Mouse (Mus musculus): ENCODE measurements around the gene Galnt9. TPM values are rescaled to one million over a fixed set of nuclear protein-coding genes. Genes with fewer than 3 reads are reported as not detected.

Galnt9 gene
- 3.6 and 6.0 TPM in 2 replicates for polyA plus RNA-seq (2016; fragmentation: Nextera tagmentation; extraction: Ambion mirVana)

DNA sequence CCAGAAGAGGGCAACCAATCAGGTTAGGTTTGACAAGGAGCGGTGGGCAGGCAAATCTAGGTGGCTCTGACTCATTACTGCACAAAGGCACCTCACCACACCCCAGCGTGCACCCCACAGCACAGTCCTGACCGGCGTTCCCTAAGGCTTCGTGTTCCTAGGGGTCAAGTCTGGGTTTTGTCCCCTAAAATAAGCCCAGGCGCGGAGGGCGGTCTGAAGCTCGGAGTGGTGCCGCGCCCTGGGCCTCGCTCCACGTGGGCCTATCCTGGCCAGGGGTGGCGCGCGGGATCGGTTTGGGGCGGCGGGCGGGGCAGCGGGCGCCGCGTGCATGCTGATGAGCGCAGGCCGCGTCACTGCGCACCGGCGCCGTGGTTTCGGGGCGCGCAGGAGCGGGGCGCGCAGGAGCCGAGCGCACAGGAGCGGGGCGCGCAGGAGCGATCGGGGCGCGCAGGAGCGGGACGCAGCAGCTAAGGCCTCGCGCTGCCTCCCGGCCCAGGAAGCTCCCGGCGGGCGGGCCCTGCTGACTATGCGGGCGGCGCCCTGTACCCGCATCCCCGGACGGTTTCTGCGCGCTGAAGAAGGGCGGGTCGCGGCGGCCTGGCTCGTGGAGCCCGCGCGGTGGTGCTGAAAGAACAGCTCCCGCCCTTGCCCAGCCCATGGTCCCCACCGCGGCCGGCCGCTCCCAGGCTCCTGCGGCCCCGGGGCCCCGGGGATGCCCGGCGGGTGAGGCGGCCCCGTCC, at the start of gene Galnt9:
Gene Galnt9, plus strand, starts transcription at position 405 of the 740 bp plus-strand sequence.
- Histone ChIP-seq H3K9ac (peak within 1 kb of the TSS; percentile 49; the same call in 1 of the 2 replicates), H3K9me3 (no peaks in the 10 kb centered on the region), H3K4me3 (replicated peaks) (peak within 1 kb of the TSS; percentile 46), H3K27ac (no peak within 1 kb of the TSS), H3K27me3 (peaks cover 69% of the 10 kb centered on the region), H3K4me1 (peaks cover 12% of the 10 kb centered on the region), H3K36me3 (replicated peaks) (no peaks in the 10 kb centered on the region), H3K4me2 (peak within 1 kb of the TSS; percentile 62)
- ATAC-seq (ENCODE audit: low FRiP score) = peak; percentile 80
- WGBS = under 1% methylated on average over 78 of the region's 82 CpGs

DNA sequence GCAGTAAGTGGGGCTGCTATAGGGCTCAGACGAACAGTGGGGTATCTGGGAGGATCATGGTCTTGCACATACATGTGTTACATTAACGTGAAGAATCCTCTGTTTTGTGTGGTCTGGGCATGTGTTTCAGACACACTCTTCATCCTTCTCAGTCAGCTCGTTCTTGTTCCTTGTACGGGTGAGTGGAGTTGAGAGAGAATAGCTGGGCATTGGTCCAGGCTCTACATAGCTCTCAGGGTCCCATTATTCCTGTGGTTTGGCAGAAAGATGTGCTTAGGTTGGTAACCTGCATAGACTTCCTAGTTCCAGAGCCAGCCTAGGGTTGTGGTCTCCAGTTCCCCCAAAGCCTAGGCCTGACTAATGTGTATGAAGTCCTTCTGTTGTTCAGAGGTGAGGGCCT, 49.8 kb upstream of the Galnt9 start:
- 60% methylated on average over 4 of the region's 4 CpGs for WGBS
- peak; percentile 12; the same call in 1 of the 2 replicates for ATAC-seq (ENCODE audit: low FRiP score)
- H3K27me3 ChIP-seq = peaks cover 24% of the 10 kb centered on the region
- no peak overlapping the region for H3K9ac ChIP-seq
- peaks cover 13% of the 10 kb centered on the region for H3K4me1 ChIP-seq
- H3K27ac ChIP-seq = no peak overlapping the region
- H3K36me3 ChIP-seq (replicated peaks) = no peaks in the 10 kb centered on the region
- no peaks in the 10 kb centered on the region for H3K9me3 ChIP-seq
- no peak overlapping the region for H3K4me2 ChIP-seq
- no peak overlapping the region for H3K4me3 ChIP-seq (replicated peaks)

DNA sequence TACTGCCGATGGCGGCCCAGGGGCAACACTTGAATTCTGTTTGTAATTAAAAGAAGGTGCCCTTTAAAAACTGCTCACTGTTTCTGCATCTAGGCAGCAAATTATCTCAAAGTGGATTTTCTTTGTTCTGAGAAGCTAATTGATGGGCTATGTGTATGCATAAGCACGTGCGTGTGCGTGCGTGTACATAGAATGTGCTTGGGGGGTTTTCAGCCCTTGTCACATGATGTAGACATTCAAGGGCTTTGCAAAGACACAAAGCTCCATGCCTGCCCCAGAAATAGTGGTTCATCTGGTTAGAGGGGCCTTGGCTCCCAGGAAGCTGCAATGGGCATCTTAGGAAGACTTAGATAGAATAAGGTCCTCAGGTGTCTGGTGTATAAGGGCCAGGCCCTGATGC, 49.1 kb upstream of the Galnt9 start:
- no peaks in the 10 kb centered on the region for H3K36me3 ChIP-seq (replicated peaks)
- no peak overlapping the region for H3K9ac ChIP-seq
- WGBS = 85% methylated on average over 6 of the region's 6 CpGs
- H3K9me3 ChIP-seq = no peaks in the 10 kb centered on the region
- H3K4me2 ChIP-seq = no peak overlapping the region
- H3K27ac ChIP-seq = no peak overlapping the region
- no peak for ATAC-seq (ENCODE audit: low FRiP score)
- H3K4me3 ChIP-seq (replicated peaks) = no peak overlapping the region
- peaks cover 13% of the 10 kb centered on the region for H3K4me1 ChIP-seq
- peaks cover 19% of the 10 kb centered on the region; the same call in 1 of the 2 replicates for H3K27me3 ChIP-seq

DNA sequence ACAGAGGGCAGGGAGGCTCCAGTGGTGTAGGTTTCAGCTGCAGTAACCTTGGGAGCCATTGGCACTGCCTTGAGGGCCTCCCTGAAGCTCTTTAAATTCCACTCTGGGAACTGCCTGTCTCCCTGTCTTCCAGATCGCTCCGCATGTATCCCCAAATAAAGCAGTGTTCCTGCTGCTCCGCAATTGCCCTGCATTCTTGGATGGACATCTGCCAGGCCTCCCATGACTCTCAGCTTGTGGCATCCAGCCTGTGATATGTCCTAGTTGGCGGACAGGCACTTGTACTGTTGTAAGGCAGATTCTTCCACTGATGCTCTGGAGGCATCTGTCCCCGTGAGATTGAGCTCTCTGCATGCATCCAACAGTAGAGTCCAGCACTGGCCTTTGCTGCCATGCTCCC, 46.6 kb upstream of the Galnt9 start:
- H3K4me1 ChIP-seq = peaks cover 13% of the 10 kb centered on the region
- no peaks in the 10 kb centered on the region for H3K36me3 ChIP-seq (replicated peaks)
- no peak overlapping the region for H3K9ac ChIP-seq
- H3K9me3 ChIP-seq = no peaks in the 10 kb centered on the region
- H3K4me3 ChIP-seq (replicated peaks) = no peak overlapping the region
- ATAC-seq (ENCODE audit: low FRiP score) = no peak
- no peak overlapping the region for H3K27ac ChIP-seq
- H3K4me2 ChIP-seq = no peak overlapping the region
- WGBS = 87% methylated on average over 5 of the region's 5 CpGs
- H3K27me3 ChIP-seq = peaks cover 16% of the 10 kb centered on the region

DNA sequence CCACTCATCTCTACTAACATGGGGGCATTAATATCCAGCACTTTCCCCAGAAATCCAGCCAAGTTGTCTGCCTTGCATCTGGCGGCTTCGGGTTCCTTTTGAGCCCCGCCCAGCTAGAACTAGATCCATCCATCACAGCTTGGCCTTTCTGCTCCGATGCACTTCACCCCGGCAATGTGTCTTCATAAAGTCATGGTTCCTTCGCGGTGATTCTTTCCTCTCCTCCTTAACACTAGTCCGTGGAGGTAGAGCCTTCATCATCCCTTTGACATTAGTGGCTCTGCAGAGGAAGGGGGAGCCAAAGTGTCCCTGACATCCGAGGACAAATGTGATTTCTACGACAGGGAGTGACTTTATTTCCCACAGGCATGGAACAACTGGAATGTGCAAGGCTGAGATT, 46.1 kb upstream of the Galnt9 start:
- H3K4me3 ChIP-seq (replicated peaks) = no peak overlapping the region
- H3K4me1 ChIP-seq = peaks cover 13% of the 10 kb centered on the region
- peaks cover 15% of the 10 kb centered on the region for H3K27me3 ChIP-seq
- 78% methylated on average over 10 of the region's 10 CpGs for WGBS
- ATAC-seq (ENCODE audit: low FRiP score) = no peak
- H3K4me2 ChIP-seq = no peak overlapping the region
- H3K9ac ChIP-seq = no peak overlapping the region
- no peak overlapping the region for H3K27ac ChIP-seq
- no peaks in the 10 kb centered on the region for H3K9me3 ChIP-seq
- no peaks in the 10 kb centered on the region for H3K36me3 ChIP-seq (replicated peaks)

DNA sequence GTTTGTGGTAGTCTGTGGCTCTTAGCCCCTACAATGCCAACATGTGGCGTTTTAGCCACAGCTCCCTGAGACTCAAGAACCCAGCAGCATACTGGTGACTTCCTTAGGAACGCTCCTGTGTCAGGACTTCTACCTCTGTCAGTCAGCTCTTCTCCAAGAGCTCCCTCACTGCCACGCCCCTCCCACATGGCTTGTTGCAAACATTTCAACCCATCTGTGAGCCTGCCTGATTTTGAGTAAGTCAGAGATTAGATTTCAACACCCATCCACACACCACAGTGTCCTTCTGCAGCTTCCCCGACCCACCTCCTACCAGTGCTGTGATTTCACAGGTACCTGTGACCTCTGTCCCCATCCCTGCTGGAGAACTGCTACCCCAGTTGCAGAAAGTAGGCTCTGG, 43.9 kb upstream of the Galnt9 start:
- no peak overlapping the region for H3K27ac ChIP-seq
- H3K9me3 ChIP-seq = no peaks in the 10 kb centered on the region
- peaks cover 28% of the 10 kb centered on the region for H3K27me3 ChIP-seq
- 63% methylated on average over 4 of the region's 4 CpGs for WGBS
- H3K9ac ChIP-seq = no peak overlapping the region
- no peak overlapping the region for H3K4me2 ChIP-seq
- ATAC-seq (ENCODE audit: low FRiP score) = no peak
- no peak overlapping the region for H3K4me3 ChIP-seq (replicated peaks)
- H3K36me3 ChIP-seq (replicated peaks) = no peaks in the 10 kb centered on the region
- H3K4me1 ChIP-seq = no peaks in the 10 kb centered on the region; the same call in 1 of the 2 replicates

DNA sequence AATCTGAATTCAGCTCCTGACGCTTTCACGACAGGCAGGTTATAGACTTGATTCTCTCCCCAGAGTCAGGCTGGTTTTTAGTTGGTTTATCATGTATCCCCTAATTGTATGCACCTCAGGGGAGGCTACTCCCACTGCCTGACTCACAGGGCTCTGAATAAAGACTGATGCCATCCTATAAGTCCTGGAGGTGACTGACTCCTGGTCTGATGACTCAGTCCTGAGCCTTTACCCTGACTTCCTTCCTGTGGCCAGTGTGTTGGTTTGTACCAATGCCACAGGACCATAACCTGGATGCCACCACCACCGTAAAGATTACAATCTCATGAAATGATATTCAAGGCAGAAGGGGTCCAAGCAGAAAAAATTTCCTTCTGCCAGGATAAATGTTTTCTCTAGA, 40.8 kb upstream of the Galnt9 start:
- Histone ChIP-seq H3K27ac (no peak overlapping the region), H3K4me3 (replicated peaks) (no peak overlapping the region), H3K9me3 (no peaks in the 10 kb centered on the region), H3K36me3 (replicated peaks) (no peaks in the 10 kb centered on the region), H3K27me3 (peaks cover 41% of the 10 kb centered on the region), H3K4me2 (no peak overlapping the region), H3K4me1 (peaks cover 15% of the 10 kb centered on the region), H3K9ac (no peak overlapping the region)
- no peak for ATAC-seq (ENCODE audit: low FRiP score)
- 93% methylated on average over 3 of the region's 3 CpGs for WGBS

DNA sequence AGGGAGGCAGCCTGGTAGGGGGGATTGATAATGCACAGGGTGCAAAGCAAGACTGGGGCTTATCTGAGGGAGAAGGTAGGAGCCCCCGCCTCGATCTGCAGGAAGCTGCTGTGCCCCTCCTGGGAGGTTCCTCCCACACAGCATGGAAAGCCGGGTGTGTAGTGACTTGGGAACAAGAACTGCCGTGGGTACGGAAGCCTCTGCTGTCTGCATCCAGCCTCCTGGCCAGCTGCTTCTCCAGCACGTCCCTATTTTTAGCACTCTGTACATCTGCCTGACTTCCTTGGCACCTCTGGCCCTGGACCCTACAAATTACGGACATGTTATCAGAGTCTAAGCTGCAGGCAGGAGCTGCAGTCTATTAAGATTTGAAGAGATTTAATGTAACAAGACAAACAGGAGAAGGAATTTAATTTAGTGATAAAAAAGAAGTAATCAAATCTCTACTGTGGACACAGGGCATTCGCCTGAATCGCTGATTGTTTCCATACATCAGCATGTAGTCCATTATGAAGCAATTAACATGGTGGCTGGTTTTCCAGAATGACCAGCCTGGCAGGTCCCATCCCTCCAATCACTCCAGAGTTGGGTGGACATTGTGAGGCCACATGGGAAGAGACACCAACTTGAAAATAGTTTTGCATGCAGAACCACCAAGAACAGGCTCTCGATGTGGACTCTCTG, 38.4 kb upstream of the Galnt9 start:
- H3K9me3 ChIP-seq = no peaks in the 10 kb centered on the region
- 0 out of 2 replicates have a peak overlapping the region, but pooled peaks have one; percentile 6 for H3K4me2 ChIP-seq
- no peak overlapping the region for H3K9ac ChIP-seq
- no peaks in the 10 kb centered on the region for H3K36me3 ChIP-seq (replicated peaks)
- 0 out of 2 replicates have a peak, but pooled peaks have one; percentile 20 for ATAC-seq (ENCODE audit: low FRiP score)
- H3K27me3 ChIP-seq = peaks cover 41% of the 10 kb centered on the region
- no peak overlapping the region for H3K4me3 ChIP-seq (replicated peaks)
- 31% methylated on average over 10 of the region's 10 CpGs for WGBS
- peaks cover 19% of the 10 kb centered on the region for H3K4me1 ChIP-seq
- no peak overlapping the region for H3K27ac ChIP-seq

DNA sequence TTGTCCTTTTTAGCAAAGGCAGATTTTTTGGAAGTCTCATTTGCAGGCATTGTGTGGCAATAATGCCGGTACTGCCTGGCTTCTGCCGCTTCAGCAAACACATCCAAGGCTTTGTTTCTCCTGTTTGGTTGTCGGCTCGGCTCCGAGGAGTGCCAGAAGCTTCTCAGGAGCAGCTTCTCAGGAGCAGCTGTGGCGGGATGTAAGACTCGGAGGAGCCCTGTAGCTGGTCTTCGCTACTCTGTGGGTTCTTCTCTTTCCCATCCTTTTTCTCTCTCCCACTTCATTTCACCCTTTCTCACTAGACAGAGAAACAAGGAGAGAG, 37.9 kb upstream of the Galnt9 start:
- Histone ChIP-seq H3K9ac (no peak overlapping the region), H3K4me1 (peaks cover 19% of the 10 kb centered on the region), H3K4me2 (0 out of 2 replicates have a peak overlapping the region, but pooled peaks have one; percentile 6), H3K27ac (no peak overlapping the region), H3K27me3 (peaks cover 40% of the 10 kb centered on the region), H3K9me3 (no peaks in the 10 kb centered on the region), H3K36me3 (replicated peaks) (no peaks in the 10 kb centered on the region), H3K4me3 (replicated peaks) (no peak overlapping the region)
- WGBS = 15% methylated on average over 8 of the region's 8 CpGs
- ATAC-seq (ENCODE audit: low FRiP score) = no peak

DNA sequence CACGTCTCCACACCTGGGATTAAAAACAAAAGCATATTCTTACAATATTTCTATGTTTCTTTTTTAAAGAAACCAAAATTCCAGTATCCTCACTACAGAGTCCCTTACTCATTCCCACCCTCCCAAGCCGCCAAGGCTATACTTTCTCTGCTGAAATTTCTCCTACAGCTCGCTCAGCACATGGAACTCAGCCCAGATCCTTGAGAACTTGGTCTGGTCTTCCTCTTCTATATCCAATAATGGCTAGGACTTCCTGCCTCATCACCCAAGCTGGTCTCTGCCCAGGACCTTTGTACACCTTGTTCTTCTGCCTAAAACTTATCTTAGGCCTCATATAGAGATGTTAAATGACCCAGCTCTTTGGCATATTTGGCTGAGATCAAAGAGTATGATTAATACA, 37.3 kb upstream of the Galnt9 start:
- WGBS = 74% methylated on average over 3 of the region's 3 CpGs
- no peak for ATAC-seq (ENCODE audit: low FRiP score)
- Histone ChIP-seq H3K27ac (no peak overlapping the region), H3K9ac (no peak overlapping the region), H3K4me3 (replicated peaks) (no peak overlapping the region), H3K36me3 (replicated peaks) (no peaks in the 10 kb centered on the region), H3K4me1 (peaks cover 19% of the 10 kb centered on the region), H3K27me3 (peaks cover 34% of the 10 kb centered on the region; the same call in 1 of the 2 replicates), H3K4me2 (no peak overlapping the region), H3K9me3 (no peaks in the 10 kb centered on the region)

DNA sequence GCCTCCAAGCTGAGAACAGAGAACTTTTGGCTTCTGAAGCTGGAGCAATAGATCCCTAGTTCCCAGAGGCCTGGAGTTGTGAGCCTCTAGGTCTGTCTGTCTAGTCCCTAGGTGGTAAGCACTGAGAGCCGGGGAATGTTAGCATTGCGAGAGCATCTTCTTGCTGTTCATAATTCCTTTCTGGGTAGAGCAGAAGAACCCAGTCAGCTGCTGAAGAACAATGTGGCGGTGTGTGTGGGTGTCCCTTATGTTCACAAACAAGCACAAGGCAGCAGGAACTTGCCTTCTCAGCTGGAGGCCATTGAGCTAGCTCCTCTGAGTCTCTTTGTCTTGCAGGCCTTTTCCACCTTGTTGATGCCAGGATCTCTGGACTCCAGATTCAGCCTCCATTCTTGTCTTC, 36.2 kb upstream of the Galnt9 start:
- H3K36me3 ChIP-seq (replicated peaks) = no peaks in the 10 kb centered on the region
- no peak overlapping the region for H3K27ac ChIP-seq
- no peak for ATAC-seq (ENCODE audit: low FRiP score)
- H3K9me3 ChIP-seq = no peaks in the 10 kb centered on the region
- H3K4me3 ChIP-seq (replicated peaks) = no peak overlapping the region
- H3K9ac ChIP-seq = 0 out of 2 replicates have a peak overlapping the region, but pooled peaks have one; percentile 5
- 75% methylated on average over 3 of the region's 3 CpGs for WGBS
- H3K27me3 ChIP-seq = peaks cover 40% of the 10 kb centered on the region; the same call in 1 of the 2 replicates
- H3K4me1 ChIP-seq = peaks cover 19% of the 10 kb centered on the region
- H3K4me2 ChIP-seq = no peak overlapping the region

DNA sequence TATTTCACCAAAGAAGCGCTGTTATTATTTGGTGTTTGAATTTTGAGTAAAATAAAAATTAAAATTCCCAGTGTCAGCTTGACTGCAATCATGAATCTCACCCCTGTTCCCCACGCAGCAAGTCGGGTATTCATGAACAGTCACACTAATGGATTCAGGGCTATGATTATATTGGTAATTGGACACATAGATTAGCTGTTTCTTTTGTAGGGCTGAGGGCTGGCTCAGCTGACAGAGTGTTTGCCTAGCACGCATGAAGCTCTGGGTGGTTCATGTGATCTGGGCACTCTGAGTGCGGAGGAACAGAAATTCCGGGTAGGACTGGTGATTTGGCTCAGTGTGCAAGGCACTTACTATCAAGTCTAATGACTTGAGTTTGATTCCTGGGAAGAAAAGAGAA, 33.8 kb upstream of the Galnt9 start:
- Histone ChIP-seq H3K36me3 (replicated peaks) (no peaks in the 10 kb centered on the region), H3K27ac (no peak overlapping the region), H3K9me3 (no peaks in the 10 kb centered on the region), H3K4me2 (no peak overlapping the region), H3K4me3 (replicated peaks) (no peak overlapping the region), H3K9ac (no peak overlapping the region), H3K27me3 (peaks cover 25% of the 10 kb centered on the region; the same call in 1 of the 2 replicates), H3K4me1 (peaks cover 19% of the 10 kb centered on the region)
- ATAC-seq (ENCODE audit: low FRiP score) = 0 out of 2 replicates have a peak, but pooled peaks have one; percentile 46
- WGBS = 76% methylated on average over 6 of the region's 6 CpGs

Data from forebrain, embryonic 12.5 days (tissue).